Mouse (Mus musculus): ENCODE measurements around the gene Gm21797.
"Not testable (repeated sequence)": the region's sequence is repeated elsewhere in the genome, so short reads cannot be mapped to it uniquely, and the experiment has no call there.

Gene Gm21797

DNA sequence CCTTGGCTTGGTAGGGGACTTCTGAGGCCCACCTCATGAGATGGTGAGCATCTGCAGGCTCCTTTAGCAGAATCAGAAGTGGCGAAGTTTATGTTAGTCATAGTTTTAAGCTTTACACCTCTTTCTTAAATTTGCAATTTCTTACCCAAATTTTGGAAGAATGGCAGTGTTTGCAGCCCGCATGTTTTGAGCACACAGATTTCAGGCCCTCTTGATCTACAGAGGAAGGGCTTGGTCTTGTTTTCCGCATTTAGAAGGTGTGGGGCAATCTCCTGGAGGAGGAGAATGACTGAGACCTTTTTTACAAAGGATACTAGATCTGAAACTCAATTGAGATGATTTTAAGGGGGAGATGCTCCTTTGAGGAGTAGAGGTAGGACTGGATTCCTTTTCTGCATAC lies at the start of gene Gm21797:
Gene Gm21797 (minus strand): TSS at position 101 of the 400 bp plus-strand sequence.
- not testable (repeated sequence) for DNase-seq (ENCODE audit: low read depth, low spot score)

- DNase-seq (ENCODE audit: low read depth, low spot score) = not testable (repeated sequence)
Observed at GRCm38 (mm10) chrY:40804614-40805013, 29.0 kb upstream of the Gm21797 start, which contains the start of gene Gm20795. Gene Gm20795 (plus strand): TSS chrY:40804914.

Data from retina, adult 2 months (tissue).